Mouse (Mus musculus) retina, embryonic 14.5 days (tissue): ENCODE measurements around the gene Cfap46.

ENCODE experiments used
- DNase-seq: peaks from one replicate; pipeline ENCODE4 v3.0.0-alpha.2; 2015; ENCODE audit warnings: low spot score

The Cfap46 gene

GRCm38 (mm10) chr7:139580851-139581775 is 102.5 kb downstream of the Cfap46 start:
- peak; percentile 49 for DNase-seq

- DNase-seq = no peak
Measured at GRCm38 (mm10) chr7:139579261-139579905, 104.2 kb downstream of the Cfap46 start.

DNA sequence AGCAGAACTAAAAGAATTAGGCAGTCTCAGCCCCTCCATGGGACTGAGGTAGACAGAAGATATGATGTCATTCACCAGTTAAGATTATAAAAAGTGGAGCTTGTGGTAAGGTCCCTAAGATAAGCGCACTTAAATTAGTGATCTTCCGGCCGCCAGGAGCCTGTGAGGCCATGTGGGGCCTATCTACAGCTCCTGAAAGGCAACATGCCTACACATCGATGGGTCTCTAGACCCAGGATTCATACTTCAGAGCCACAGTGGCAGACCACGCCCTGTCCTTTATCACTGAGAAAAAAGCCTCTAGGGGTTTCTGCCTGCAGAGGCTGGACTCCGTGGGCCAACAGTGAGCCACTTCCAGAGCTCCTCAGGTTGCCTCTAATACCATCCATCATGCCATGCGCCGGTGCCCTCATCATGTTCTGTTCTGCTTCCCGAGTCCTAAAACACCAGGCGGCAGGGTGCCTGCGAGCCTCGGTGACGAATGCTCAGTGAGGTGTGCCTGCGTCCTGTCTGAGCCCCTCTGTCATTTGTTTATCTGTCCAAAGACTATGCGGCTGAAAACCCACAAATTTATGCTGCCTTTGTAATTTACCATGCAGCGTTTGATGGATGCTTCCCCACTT is 107.4 kb downstream of the Cfap46 start:
- DNase-seq = no peak

GRCm38 (mm10) chr7:139572665-139573064 is 111.0 kb downstream of the Cfap46 start:
- DNase-seq = no peak

- DNase-seq = no peak
Measured at GRCm38 (mm10) chr7:139570788-139571187, 112.8 kb downstream of the Cfap46 start.

GRCm38 (mm10) chr7:139566533-139566932 is 117.1 kb downstream of the Cfap46 start:
- no peak for DNase-seq

GRCm38 (mm10) chr7:139565998-139566397 is 117.6 kb downstream of the Cfap46 start:
- DNase-seq = no peak

DNA sequence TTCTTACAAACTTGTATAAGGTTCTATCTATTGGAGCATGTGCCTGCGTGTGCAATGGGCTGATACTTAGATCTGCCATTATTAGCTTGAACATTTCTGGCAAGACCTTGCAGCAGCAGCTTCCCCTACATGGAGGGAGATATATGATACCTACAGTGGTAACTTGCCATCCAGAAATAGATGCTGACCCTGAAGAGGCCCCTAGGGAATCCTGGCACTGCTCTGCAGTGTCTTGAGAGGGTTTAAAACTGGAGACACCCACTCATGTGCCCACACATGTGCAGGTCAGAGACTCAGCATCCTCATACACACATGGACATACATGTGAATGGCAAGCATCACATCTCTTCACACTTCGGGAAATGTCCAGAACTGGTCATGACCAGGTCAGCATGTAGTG is 119.5 kb downstream of the Cfap46 start:
- DNase-seq = no peak

GRCm38 (mm10) chr7:139563425-139563824 is 120.2 kb downstream of the Cfap46 start:
- no peak for DNase-seq

- no peak for DNase-seq
Measured at GRCm38 (mm10) chr7:139559659-139560058, 124.0 kb downstream of the Cfap46 start.

DNA sequence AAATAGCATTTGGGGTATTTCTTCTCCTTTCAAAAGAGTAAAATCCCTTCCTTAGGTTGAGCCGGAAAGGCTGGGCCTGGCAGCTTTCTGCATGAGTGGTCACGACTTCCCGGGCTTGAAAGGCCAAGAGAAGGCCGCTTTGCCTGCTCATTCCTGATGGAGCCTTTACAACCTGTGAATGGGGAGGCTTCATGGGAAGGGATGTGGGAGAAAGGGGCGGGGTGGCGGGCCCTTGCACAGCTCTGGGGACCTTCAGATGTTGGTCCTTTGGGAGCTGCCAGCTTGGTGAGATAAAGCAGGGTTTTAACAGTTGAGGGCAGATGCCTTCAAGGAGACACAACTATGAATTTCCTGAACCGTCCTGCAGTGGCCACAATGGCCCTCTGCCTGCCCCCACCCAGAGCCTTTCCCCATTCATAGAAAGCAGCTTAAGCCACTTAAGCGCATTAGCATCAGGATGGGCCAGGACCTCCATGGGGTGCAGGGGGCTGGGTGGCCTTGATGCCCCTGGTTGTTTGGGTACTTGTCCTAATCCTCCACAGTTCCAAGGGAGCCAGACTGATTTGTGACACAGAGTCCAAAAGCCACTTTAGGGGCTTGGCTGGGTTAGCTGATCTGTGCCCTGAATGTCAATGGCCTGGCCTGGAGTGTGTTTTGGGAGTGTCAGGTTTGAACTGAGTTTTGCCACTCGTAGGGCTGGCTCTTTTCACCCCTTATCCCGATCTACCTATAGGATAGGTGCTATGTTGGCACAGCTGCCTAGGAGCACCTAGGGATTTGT is 126.7 kb downstream of the Cfap46 start:
- peak; percentile 48 for DNase-seq

DNA sequence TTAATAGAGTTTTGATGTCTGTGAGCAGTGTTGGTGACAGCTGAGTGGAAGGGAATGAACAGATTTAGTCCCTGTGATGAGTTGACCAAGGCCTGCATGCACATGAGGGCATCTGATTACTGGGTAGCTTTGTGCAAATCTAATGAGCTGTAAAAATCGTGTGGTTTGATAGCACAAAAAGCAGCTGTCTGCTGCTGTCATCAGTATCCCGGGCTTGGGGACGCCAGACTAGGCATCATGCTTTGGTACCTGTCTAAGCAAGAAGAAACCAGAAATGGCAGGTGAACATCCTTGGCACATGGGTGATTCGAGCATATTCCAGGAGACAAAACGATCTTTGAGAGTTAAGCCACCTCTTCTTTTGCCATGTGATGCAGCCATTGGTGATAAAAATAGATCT is 127.3 kb downstream of the Cfap46 start:
- peak; percentile 84 for DNase-seq

GRCm38 (mm10) chr7:139551519-139551918 is 132.1 kb downstream of the Cfap46 start:
- no peak for DNase-seq
